Mouse (Mus musculus): ENCODE measurements at regions not wholly inside any gene's neighbourhood (a gene's known extent, or its start where the extent isn't known, plus 50 kb on each side); places are given as distances from the start of the nearest gene placed in this dataset.

DNA sequence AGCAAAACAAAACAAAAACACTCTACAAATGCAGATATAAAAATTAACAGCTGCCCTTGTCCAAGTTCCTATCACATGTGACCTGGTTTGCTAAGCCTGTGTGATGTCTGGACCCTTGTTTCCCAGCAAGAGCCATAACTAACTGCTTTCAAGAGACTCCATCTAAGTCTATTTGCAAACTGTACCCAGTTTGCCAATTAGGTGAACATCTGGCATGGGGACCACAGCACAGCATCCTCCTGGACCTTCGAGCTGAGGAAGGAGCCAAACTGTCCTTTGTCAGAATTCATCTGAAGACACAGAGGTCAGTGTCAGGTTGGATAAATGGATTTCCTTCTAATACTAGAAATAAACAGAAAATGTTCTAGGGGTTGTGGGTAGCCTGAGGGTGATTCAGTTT lies 924.3 kb downstream of the Poteg start:
- no peak for DNase-seq (ENCODE audit: low spot score in 2 of 2)

DNA sequence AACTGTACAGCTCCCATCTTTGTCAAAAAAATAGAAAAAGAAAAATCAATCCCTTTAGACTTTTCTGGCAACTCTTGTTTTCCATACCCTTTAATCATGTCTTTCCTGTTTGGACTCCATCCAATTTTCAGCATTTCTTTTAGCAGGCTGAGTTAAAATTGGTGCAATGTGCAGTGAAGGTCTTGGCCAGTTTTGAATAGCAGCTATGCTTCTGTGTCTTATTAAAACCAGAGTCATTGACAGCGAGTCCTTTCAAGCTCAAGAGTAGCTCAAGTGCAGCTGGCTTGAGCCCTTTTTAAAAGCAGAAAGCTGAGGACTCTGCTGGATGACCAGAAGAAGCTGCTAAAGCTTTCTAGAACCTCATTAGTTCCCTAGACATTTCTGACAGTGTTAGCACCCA lies 952.7 kb downstream of the Poteg start:
- no peak for DNase-seq (ENCODE audit: low spot score in 2 of 2)

- no peak for DNase-seq (ENCODE audit: low spot score in 2 of 2)
Measured at GRCm38 (mm10) chr8:28427544-28428135, 980.2 kb downstream of the Poteg start.

DNA sequence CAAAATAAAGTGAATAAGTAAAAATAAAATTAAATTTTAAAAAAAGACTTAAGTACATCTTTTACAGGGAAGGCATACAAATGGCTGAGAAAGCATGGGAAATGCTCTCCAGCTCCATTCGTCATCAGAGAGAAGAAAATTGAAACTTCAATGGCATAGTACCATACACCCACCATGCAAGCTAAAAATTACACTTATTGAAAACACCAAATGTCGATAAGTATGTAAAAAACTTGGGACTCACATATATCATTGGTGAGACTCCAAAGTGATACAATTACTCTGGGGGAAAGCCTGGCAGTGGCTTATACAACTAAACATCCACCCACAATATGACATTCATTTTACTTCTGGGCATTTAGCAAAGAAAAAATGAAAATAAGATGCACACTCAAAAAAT lies 1025.7 kb downstream of the Poteg start:
- no peak for DNase-seq (ENCODE audit: low spot score in 2 of 2)

DNA sequence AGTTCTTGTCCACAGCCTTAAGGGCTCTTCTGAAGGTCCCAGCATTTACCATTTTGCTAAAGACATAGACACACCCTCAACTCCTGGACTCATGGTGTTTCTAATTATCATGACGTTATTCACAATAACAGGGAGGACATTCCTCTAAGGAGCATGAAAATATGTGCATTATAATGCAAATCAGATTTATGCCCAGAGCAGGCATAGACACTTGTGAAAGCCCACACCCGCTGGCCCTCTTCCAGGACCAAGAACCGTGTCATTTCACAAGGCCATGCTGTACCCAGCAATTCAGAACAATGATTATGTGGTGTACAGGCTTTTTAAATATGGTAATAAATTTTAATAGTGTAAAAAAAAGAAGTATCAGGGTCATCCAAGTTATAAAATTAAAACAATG lies 1040.4 kb downstream of the Poteg start:
- no peak for DNase-seq (ENCODE audit: low spot score in 2 of 2)

DNA sequence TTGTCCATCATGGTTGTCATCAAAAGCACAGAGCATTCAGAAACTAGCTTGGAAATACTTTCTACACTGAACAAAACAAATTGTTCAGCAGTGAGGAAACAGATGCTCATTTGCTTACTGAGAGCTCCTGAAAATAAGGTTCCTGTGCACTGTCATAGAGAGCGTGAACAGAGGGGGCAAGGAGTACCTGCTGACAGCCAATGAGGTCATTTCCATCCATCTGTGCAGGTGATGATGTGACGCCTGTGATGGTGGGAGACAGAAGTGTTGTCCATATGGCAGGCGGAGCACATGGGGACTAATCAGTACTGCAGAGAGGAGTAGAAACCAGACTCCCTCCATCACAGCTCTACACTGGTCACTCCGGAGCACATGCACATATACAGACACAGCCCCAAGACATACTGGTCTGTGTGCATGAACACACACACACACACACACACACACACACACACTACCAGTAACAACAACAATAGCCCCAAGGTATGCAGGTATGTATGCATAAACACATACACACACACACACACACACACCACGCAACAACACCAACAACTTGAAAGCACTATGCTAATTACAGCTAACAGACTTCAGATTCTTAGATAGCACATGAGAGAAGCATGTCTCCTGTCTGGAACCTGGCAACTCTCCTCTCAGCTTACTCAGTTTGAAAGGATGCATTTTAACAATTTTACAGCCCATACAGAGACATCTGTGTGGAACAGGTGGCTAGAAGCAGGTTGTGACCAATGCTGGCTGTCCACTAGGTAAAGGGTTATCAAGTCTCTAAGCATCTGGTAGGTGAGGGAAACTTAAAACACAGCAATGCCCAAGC lies 1056.2 kb downstream of the Poteg start:
- peak in 1 of 2 experiments; percentile 3 for DNase-seq (ENCODE audit: low spot score in 2 of 2)

DNA sequence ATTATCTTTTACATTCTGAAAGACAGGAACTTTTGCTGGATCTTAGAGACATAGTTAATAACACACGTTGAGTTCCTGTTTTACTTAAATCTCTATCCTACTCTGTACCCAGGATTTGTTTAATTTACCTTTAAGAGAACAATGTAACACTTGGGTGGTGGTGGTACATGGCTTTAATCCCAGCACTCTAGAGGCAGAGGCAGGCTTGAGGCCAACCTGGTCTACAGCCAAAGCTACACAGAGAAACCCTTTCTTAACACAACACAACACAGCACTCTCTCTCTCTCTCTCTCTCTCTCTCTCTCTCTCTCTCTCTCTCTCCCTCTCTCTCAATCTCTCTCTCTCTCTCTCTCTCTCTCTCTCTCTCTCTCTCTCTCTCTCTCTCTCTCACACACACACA lies 1076.0 kb downstream of the Poteg start:
- DNase-seq (ENCODE audit: low spot score in 2 of 2): peak in 1 of 2 experiments; percentile 6

GRCm38 (mm10) chr8:28547236-28547635 lies 1099.8 kb downstream of the Poteg start:
- DNase-seq (ENCODE audit: low spot score in 2 of 2): no peak

- no peak for DNase-seq (ENCODE audit: low spot score in 2 of 2)
Measured at GRCm38 (mm10) chr8:28559881-28560280, 1112.4 kb downstream of the Poteg start.

DNA sequence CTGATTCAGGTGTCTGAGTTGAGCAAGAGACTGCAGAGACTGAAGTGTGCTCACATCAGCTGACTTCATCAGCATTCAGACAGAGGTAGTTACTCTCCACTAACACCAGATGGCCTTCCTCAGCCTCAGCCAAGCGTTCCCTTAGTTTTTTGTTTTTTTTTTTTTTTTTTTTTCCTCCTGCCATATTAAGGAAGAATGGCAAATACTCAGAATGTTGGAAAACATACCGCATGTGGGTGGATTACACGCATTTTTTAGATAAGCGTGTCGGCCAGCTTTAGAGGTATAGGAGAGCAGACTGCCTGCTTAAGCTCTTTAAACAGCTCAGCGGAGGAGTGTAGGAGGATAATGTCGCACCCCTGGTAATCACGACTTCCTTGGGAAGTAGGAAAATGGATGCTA lies 1131.8 kb downstream of the Poteg start:
- DNase-seq (ENCODE audit: low spot score in 2 of 2): peak; percentile 18 to 20

- no peak for DNase-seq (ENCODE audit: low spot score in 2 of 2)
Measured at GRCm38 (mm10) chr8:28580821-28581220, 1133.4 kb downstream of the Poteg start.

DNA sequence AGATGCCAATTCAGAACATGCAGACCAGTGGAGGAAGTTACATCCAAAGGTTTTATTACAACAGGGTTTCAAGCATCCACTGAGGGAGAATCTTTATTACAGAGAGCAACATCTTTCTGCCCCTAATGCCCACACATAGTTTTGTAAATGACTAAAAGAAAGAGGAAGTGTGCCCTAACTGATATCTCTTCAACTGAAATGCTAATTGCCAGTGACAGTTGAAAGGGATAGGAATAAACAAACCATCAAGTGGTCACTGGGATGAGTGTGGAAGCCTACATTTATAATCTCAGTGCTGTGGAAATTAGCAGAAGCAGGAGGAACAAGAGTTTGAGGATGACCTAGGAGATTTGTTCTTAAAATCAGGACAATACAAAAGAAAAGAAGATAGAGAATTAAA lies 1142.5 kb downstream of the Poteg start:
- DNase-seq (ENCODE audit: low spot score in 2 of 2): no peak

GRCm38 (mm10) chr8:28593238-28593637 lies 1145.8 kb downstream of the Poteg start:
- DNase-seq (ENCODE audit: low spot score in 2 of 2): no peak

DNA sequence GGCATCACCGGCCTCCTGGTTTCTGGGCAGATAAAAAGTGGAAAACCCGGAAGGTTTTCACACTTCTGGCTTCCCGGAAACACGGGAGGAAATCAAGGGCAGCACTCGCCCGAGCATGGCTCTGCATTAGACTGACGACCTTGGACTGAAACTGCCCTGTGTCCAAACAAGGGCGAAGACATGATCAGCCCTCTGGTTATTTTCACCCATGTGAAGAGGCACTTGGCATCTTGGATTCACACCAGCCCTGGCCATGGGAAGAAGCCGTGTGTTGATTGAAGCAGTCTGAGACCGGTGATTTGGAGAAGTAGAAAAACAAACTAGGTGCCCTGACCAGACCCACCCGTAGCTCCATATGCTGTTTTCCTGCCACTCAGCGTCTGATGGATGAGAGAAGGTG lies 1146.7 kb downstream of the Poteg start:
- DNase-seq (ENCODE audit: low spot score in 2 of 2): no peak

- DNase-seq (ENCODE audit: low spot score in 2 of 2): no peak
Measured at GRCm38 (mm10) chr8:28594606-28595005, 1147.1 kb downstream of the Poteg start.

- DNase-seq (ENCODE audit: low spot score in 2 of 2): no peak
Measured at GRCm38 (mm10) chr8:28595880-28596279, 1148.4 kb downstream of the Poteg start.
